Mouse (Mus musculus) kidney, embryonic 14.5 days (tissue): Measurements from ENCODE around the gene Olfr488. TPM values are rescaled to one million over a fixed set of nuclear protein-coding genes. Genes with fewer than 3 reads are reported as not detected.
"Not testable (repeated sequence)": the region's sequence is repeated elsewhere in the genome, so short reads cannot be mapped to it uniquely, and the experiment has no call there.

ENCODE experiments used
- ATAC-seq: fragments of 200-750 bp; cut with Nextera tagmentation; 2 replicates; pipeline ENCODE4 v1.8.0; 2017; ENCODE audit warnings: moderate number of reproducible peaks, mild to moderate bottlenecking, moderate TSS enrichment, moderate library complexity; ENCODE audit not compliant: low FRiP score, low TSS enrichment
- H3K27ac ChIP-seq: fragments of 300-500 bp; sonication (generic); 2 replicates; pipeline ENCODE4 v1.5.1; 2014; ENCODE audit warnings: low read depth, mild to moderate bottlenecking, low read length, moderate library complexity, mixed read lengths
- H3K27me3 ChIP-seq: fragments of 300-500 bp; sonication (generic); 2 replicates; pipeline ENCODE4 v1.6.1; 2014; ENCODE audit warnings: mild to moderate bottlenecking, low read length; ENCODE audit not compliant: control insufficient read depth, insufficient read depth
- H3K36me3 ChIP-seq: fragments of 300-500 bp; sonication (generic); 2 replicates; pipeline ENCODE4 v1.6.1; 2014; ENCODE audit warnings: low read length, mixed read lengths; ENCODE audit not compliant: control insufficient read depth, insufficient read depth
- H3K4me1 ChIP-seq: fragments of 300-500 bp; sonication (generic); 2 replicates; pipeline ENCODE4 v1.6.1; 2014; ENCODE audit warnings: low read length, mixed read lengths; ENCODE audit not compliant: control insufficient read depth, insufficient read depth
- H3K4me2 ChIP-seq: fragments of 300-500 bp; sonication (generic); replicated peaks from 2 replicates; pipeline ENCODE4 v1.6.1; 2014; ENCODE audit warnings: low read depth, mild to moderate bottlenecking, low read length
- H3K4me3 ChIP-seq: fragments of 300-500 bp; sonication (generic); 2 replicates; pipeline ENCODE4 v1.5.1; 2014; ENCODE audit warnings: mild to moderate bottlenecking, low read length
- H3K9ac ChIP-seq: fragments of 300-500 bp; sonication (generic); 2 replicates; pipeline ENCODE4 v1.6.1; 2014; ENCODE audit warnings: low read depth, mild to moderate bottlenecking, low read length, moderate library complexity
- H3K9me3 ChIP-seq: fragments of 300-500 bp; sonication (generic); 2 replicates; pipeline ENCODE4 v1.6.1; 2016; ENCODE audit warnings: low read length; ENCODE audit not compliant: control insufficient read depth
- WGBS: fragments of 180-500 bp; shearing (Covaris S2); extraction: QIAGEN DNeasy Blood & Tissue Kit; methylation state at CpG from one replicate; pipeline ENCODE4 v1.1.7; 2014; 5-methylcytosine and 5-hydroxymethylcytosine counted together
- polyA plus RNA-seq: library from polyadenylated mRNA; unstranded; fragments of >200 nt; fragmentation: Nextera tagmentation; extraction: Ambion mirVana; gene quantifications from 2 replicates; pipeline ENCODE4 v1.2.1, GENCODE M21; 2014

Olfr488 gene
- polyA plus RNA-seq: not detected in 2 replicates

- no peaks in the 10 kb centered on the region for H3K4me1 ChIP-seq
- no peak for ATAC-seq
- no peak within 1 kb of the TSS for H3K27ac ChIP-seq
- no peak within 1 kb of the TSS for H3K9ac ChIP-seq
- no peaks in the 10 kb centered on the region for H3K27me3 ChIP-seq
- H3K4me3 ChIP-seq: no peak within 1 kb of the TSS
- no peaks in the 10 kb centered on the region for H3K36me3 ChIP-seq
- no peak within 1 kb of the TSS for H3K4me2 ChIP-seq
- H3K9me3 ChIP-seq: no peaks in the 10 kb centered on the region
Observed at GRCm38 (mm10) chr7:108258247-108258646, at the start of gene Olfr488. TSS of gene Olfr488 (minus strand) at chr7:108258347.

GRCm38 (mm10) chr7:108288834-108289233 is 30.7 kb upstream of the Olfr488 start, which contains the start of gene Olfr490:
TSS of gene Olfr490 (minus strand) at chr7:108288934.
- Histone ChIP-seq H3K4me2 (no peak within 1 kb of the TSS), H3K27ac (no peak within 1 kb of the TSS), H3K27me3 (no peaks in the 10 kb centered on the region), H3K4me3 (no peak within 1 kb of the TSS), H3K9ac (no peak within 1 kb of the TSS), H3K36me3 (no peaks in the 10 kb centered on the region), H3K9me3 (no peaks in the 10 kb centered on the region), H3K4me1 (no peaks in the 10 kb centered on the region)
- ATAC-seq: no peak

GRCm38 (mm10) chr7:108233551-108233950 is 24.6 kb downstream of the Olfr488 start:
- no peak overlapping the region for H3K4me3 ChIP-seq
- H3K27me3 ChIP-seq: no peaks in the 10 kb centered on the region
- WGBS: 82% methylated on average over 3 of the region's 3 CpGs
- no peak overlapping the region for H3K27ac ChIP-seq
- no peaks in the 10 kb centered on the region for H3K36me3 ChIP-seq
- no peaks in the 10 kb centered on the region for H3K4me1 ChIP-seq
- no peak overlapping the region for H3K9ac ChIP-seq
- no peaks in the 10 kb centered on the region for H3K9me3 ChIP-seq
- no peak overlapping the region for H3K4me2 ChIP-seq
- no peak for ATAC-seq

GRCm38 (mm10) chr7:108214536-108214935 is 43.6 kb downstream of the Olfr488 start, which contains the start of gene Olfr487:
TSS of gene Olfr487 (minus strand) at chr7:108214636.
- H3K36me3 ChIP-seq, H3K4me2 ChIP-seq, H3K4me3 ChIP-seq, H3K27ac ChIP-seq, H3K9me3 ChIP-seq, H3K4me1 ChIP-seq, ATAC-seq, H3K27me3 ChIP-seq, H3K9ac ChIP-seq: not testable (repeated sequence)

Other genes with a start within 250 kb of the Olfr488 start
- gene Olfr478, start 224.4 kb downstream of the Olfr488 start, polyA plus RNA-seq: not detected in 2 replicates
- not detected in 2 replicates for gene Olfr479, start 207.7 kb downstream of the Olfr488 start, polyA plus RNA-seq
- gene Olfr480, start 191.0 kb downstream of the Olfr488 start, polyA plus RNA-seq: not detected in 2 replicates
- gene Olfr481, start 178.5 kb downstream of the Olfr488 start, polyA plus RNA-seq: not detected in 2 replicates
- gene Olfr482, start 160.8 kb downstream of the Olfr488 start, polyA plus RNA-seq: 0.09 TPM in 1 of 2 replicates, not detected in the other
- not detected in 2 replicates for gene Olfr483, start 157.5 kb downstream of the Olfr488 start, polyA plus RNA-seq
- gene Olfr484, start 130.9 kb downstream of the Olfr488 start, polyA plus RNA-seq: not detected in 2 replicates
- not detected in 2 replicates for gene Olfr485, start 98.5 kb downstream of the Olfr488 start, polyA plus RNA-seq
- not detected in 2 replicates for gene Olfr486, start 85.6 kb downstream of the Olfr488 start, polyA plus RNA-seq
- gene Olfr487, start 43.7 kb downstream of the Olfr488 start, polyA plus RNA-seq: not detected in 2 replicates
- not detected in 2 replicates for gene Olfr490, start 30.6 kb upstream of the Olfr488 start, polyA plus RNA-seq
- gene Olfr491, start 55.1 kb upstream of the Olfr488 start, polyA plus RNA-seq: not detected in 2 replicates
- not detected in 2 replicates for gene Olfr492, start 65.3 kb upstream of the Olfr488 start, polyA plus RNA-seq
- not detected in 2 replicates for gene Olfr493, start 88.6 kb upstream of the Olfr488 start, polyA plus RNA-seq
- gene Olfr494, start 107.0 kb upstream of the Olfr488 start, polyA plus RNA-seq: not detected in 2 replicates
- gene Olfr495, start 134.8 kb upstream of the Olfr488 start, polyA plus RNA-seq: not detected in 2 replicates
- not detected in 2 replicates for gene Olfr497, start 162.1 kb upstream of the Olfr488 start, polyA plus RNA-seq
- not detected in 2 replicates for gene Olfr498, start 207.0 kb upstream of the Olfr488 start, polyA plus RNA-seq